Mouse (Mus musculus): Measurements from ENCODE around the gene Anp32a. TPM values are rescaled to one million over a fixed set of nuclear protein-coding genes. Genes with fewer than 3 reads are reported as not detected.

Anp32a gene
- polyA plus RNA-seq (2017; shearing (Covaris generic)): 157 TPM

GRCm38 (mm10) chr9:62341123-62341486, at the start of gene Anp32a:
TSS of gene Anp32a (plus strand) at chr9:62341293.

Other genes starting within 250 kb of the Anp32a start
- 10.0 TPM for gene Glce, start 218.6 kb upstream of the Anp32a start, polyA plus RNA-seq (2017; shearing (Covaris generic))
- not detected for gene Spesp1, start 59.1 kb upstream of the Anp32a start, polyA plus RNA-seq (2017; shearing (Covaris generic))
- 8.5 TPM for gene Coro2b, start 195.8 kb downstream of the Anp32a start, polyA plus RNA-seq (2017; shearing (Covaris generic))

All from inflammation-experienced regulatory T-cells, adult 16 weeks (primary cell).